Mouse (Mus musculus) CH12.LX (cell line): ENCODE measurements at regions not wholly inside any gene's neighbourhood (a gene's known extent, or its start where the extent isn't known, plus 50 kb on each side); places are given as distances from the start of the nearest gene placed in this dataset.
A peak's percentile ranks its signal among the peaks of the same experiment; 100 is the strongest.
"Not testable (repeated sequence)": the region's sequence is repeated elsewhere in the genome, so short reads cannot be mapped to it uniquely, and the experiment has no call there.

ENCODE experiments used
- DNase-seq: peaks from one replicate; pipeline ENCODE4 v3.0.0-alpha.2; 2013; ENCODE audit errors: extremely low read depth
- H3K27ac ChIP-seq: 2 replicates; pipeline ENCODE4 v1.5.1; 2012; ENCODE audit warnings: low read depth, mild to moderate bottlenecking, control low read depth, moderate library complexity; ENCODE audit not compliant: insufficient read depth
- H3K27me3 ChIP-seq: replicated peaks from 2 replicates; pipeline ENCODE3; 2012; ENCODE audit warnings: inconsistent platforms
- H3K36me3 ChIP-seq, 2 experiments: replicated peaks in 1 of 2; 2 replicates each; pipeline versions ENCODE3 to v1.6.1; 2012; ENCODE audit warnings: inconsistent platforms in 1 of 2, low read length in 1 of 2, mild to moderate bottlenecking in 1 of 2, mixed read lengths in 1 of 2, moderate library complexity in 1 of 2; ENCODE audit not compliant: control insufficient read depth in 1 of 2, insufficient read depth in 1 of 2
- H3K4me1 ChIP-seq, 2 experiments: 2 replicates each; pipeline ENCODE4 v1.6.1; 2012; ENCODE audit warnings: inconsistent platforms in 1 of 2, moderate library complexity in 1 of 2; ENCODE audit not compliant: insufficient read depth in 2 of 2, control insufficient read depth in 1 of 2
- H3K4me2 ChIP-seq: 2 replicates; pipeline ENCODE4 v1.6.1; 2012; ENCODE audit warnings: low read depth, mild to moderate bottlenecking, control low read depth; ENCODE audit not compliant: poor library complexity, insufficient read depth, severe bottlenecking
- H3K4me3 ChIP-seq, 3 experiments: fragments of 150-350 bp in 1 of 3; sonication (generic) in 1 of 3; replicated peaks in 1 of 3; 2 replicates each; pipeline versions ENCODE3 to v1.5.1; 2011 to 2012; ENCODE audit warnings: low read depth in 2 of 3, low read length in 2 of 3, mild to moderate bottlenecking in 2 of 3, moderate library complexity in 2 of 3, control low read depth in 1 of 3, improper control_type of control experiment in 1 of 3, inconsistent platforms in 1 of 3, mixed read lengths in 1 of 3; ENCODE audit not compliant: poor library complexity in 1 of 3
- H3K79me2 ChIP-seq: replicated peaks from 2 replicates; pipeline ENCODE4 v1.6.1; 2012; ENCODE audit warnings: mild to moderate bottlenecking, moderate library complexity; ENCODE audit not compliant: control insufficient read depth, poor library complexity, insufficient read depth, severe bottlenecking; ENCODE audit errors: extremely low read depth
- H3K9ac ChIP-seq: 2 replicates; pipeline ENCODE4 v1.6.1; 2012; ENCODE audit warnings: low read depth, mild to moderate bottlenecking, control low read depth, moderate library complexity; ENCODE audit not compliant: insufficient read depth
- H3K9me3 ChIP-seq: replicated peaks from 2 replicates; pipeline ENCODE3; 2012; ENCODE audit warnings: low read length, inconsistent platforms, mixed read lengths
- ETS1 ChIP-seq: conservative IDR thresholded peaks from 2 replicates; pipeline ENCODE4 v1.6.1; 2012; ENCODE audit warnings: low read depth, mild to moderate bottlenecking, inconsistent platforms, low read length, improper control_type of control experiment, moderate library complexity
- IRF4 ChIP-seq: IDR thresholded peaks from 2 replicates; pipeline ENCODE4 v1.6.1; 2014; ENCODE audit warnings: low read depth, mild to moderate bottlenecking, inconsistent platforms, low read length, improper control_type of control experiment
- JUN ChIP-seq: IDR thresholded peaks from 2 replicates; pipeline ENCODE4 v1.6.1; 2011; ENCODE audit warnings: low read depth, mild to moderate bottlenecking, low read length, improper control_type of control experiment, moderate library complexity; ENCODE audit not compliant: insufficient read depth
- JUND ChIP-seq: conservative IDR thresholded peaks from 2 replicates; pipeline ENCODE4 v1.6.1; 2011; ENCODE audit warnings: low read depth, low read length, improper control_type of control experiment
- dilution Hi-C: fragments of 300-500 bp; cut with MboI; formaldehyde crosslinking; loops from 2 replicates; pipeline ENCODE4 v1.14.3; 2020; ENCODE audit warnings: low sequenced_read_pairs; ENCODE audit not compliant: extremely low pct_unique_long_range_greater_than_20kb, extremely low pct_ligation_motif_present
- in situ Hi-C: fragments of 300-500 bp; cut with MboI; formaldehyde crosslinking; loops from 3 replicates; pipeline ENCODE4 v1.14.3; 2019; ENCODE audit warnings: low sequenced_read_pairs, low pct_ligation_motif_present, low pct_unique_long_range_greater_than_20kb, mixed read lengths

GRCm38 (mm10) chr5:10866371-10866770, 81.2 kb upstream of the Gm8871 start:
- TF ChIP-seq ETS1 = peak; percentile 14; the same call in 1 of the 2 replicates
- peak; percentile 50 for TF ChIP-seq IRF4
- peak; percentile 72 for TF ChIP-seq JUN
- peak; percentile 35; the same call in 1 of the 2 replicates for TF ChIP-seq JUND
- H3K36me3 ChIP-seq, dilution Hi-C loops, H3K27me3 ChIP-seq, H3K4me1 ChIP-seq, H3K4me2 ChIP-seq, H3K9ac ChIP-seq, H3K79me2 ChIP-seq, H3K4me3 ChIP-seq, H3K9me3 ChIP-seq, in situ Hi-C loops: not testable (repeated sequence)
- peak overlapping the region; percentile 46 for H3K27ac ChIP-seq
- peak; percentile 0 for DNase-seq
